Mouse (Mus musculus) kidney, adult 2 months (tissue): ENCODE data around the gene Eif6.

Experiments
- CTCF ChIP-seq: fragments of 200-500 bp; conservative IDR thresholded peaks from 2 replicates; pipeline ENCODE4 v1.5.1; 2011; ENCODE audit warnings: low read depth, mild to moderate bottlenecking, control low read depth, low read length, moderate library complexity, mixed read lengths; ENCODE audit not compliant: insufficient read depth, insufficient read length
- POLR2A ChIP-seq: fragments of 200-500 bp; IDR thresholded peaks from one replicate; pipeline ENCODE4 v1.6.1; 2011; ENCODE audit warnings: low read depth, low read length, control low read depth

GRCm38 (mm10) chr2:155848291-155848690, 21.6 kb upstream of the Eif6 start:
- TF ChIP-seq CTCF (peak; percentile 93), POLR2A (no peak)
